Mouse (Mus musculus): ENCODE measurements around the gene Taf6.
"Not testable (repeated sequence)": the region's sequence is repeated elsewhere in the genome, so short reads cannot be mapped to it uniquely, and the experiment has no call there.

The Taf6 gene

GRCm38 (mm10) chr5:138186950-138187638 lies at the start of gene Taf6, which contains the start of gene Cnpy4:
TSS of gene Taf6 (minus strand) at chr5:138187451.
TSS of gene Cnpy4 (plus strand) at chr5:138187485.
- peak; percentile 97 for DNase-seq (ENCODE audit: low read depth)

DNA sequence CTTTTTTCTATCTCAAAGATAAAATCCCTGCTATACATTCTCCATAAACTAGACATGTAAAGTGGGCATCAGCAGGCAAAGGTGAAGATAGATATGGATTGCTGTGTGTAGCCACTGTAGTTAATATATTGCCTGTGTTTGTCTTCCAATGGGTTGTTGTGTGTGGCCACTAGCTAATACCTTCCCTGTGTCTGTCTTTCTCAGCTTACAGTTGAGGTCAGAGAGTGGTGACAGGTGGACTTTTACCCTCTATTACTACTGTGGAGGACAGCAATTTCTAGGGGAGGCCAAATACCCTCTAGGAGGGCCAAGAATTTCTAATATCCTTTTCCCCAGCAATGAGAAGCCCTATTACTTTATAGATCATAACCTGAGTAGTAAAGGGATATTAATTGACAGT lies 47.0 kb upstream of the Taf6 start:
- DNase-seq (ENCODE audit: low read depth) = no peak

DNA sequence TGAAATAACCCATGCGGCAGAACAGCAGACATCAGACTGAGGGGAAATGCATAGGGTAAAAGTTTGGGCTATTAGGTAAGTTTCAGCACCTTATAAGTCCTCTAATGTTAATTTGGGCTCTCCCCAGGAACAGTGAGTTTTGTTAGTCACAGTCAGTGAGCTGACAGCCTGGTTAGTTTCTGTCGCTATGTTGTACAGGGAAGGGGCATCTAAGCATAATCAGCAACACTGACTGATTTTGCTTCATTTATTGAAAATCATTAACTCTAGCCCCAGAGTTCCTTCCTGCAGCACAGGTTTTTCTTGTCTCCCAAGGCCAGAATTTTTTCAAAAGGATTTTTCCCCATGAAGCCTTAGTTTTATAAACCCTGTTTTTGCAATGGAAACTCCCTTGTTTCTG lies 46.5 kb upstream of the Taf6 start:
- no peak for DNase-seq (ENCODE audit: low read depth)

DNA sequence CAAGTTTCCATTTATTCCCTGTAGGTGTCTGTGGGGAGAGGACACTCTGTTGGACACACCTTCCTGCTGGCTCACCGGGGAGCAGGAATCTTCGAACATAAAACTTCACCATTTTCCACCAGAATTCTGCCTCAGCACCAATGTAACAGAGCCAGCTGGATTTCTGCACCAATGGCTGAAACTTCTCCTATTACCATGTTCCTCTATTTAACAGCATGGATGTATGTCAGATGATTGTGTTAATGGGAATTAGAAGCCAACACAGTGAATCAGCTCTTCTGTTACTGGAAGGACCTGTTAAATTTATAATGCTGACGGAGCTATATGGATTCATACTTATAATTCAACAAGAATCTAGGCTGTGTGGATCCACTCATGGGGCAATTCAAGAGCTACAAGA lies 42.3 kb upstream of the Taf6 start:
- DNase-seq (ENCODE audit: low read depth) = no peak

DNA sequence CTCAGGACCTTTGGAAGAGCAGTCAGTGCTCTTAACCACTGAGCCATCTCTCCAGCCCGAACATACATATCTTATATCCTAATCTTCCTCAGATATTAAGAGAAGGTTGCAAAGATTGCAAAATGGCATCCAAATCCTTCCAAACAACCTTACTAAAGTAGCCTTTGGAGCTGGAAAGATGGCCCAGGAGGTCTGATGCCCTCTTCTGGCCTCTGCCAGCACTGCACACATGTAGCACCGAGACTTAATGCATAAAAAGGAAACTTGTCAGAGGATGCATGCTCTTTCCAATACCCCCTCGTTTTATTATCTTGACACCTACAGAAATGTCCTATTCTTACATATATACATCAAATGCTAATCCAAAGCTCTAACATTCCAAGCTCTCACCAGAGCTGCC lies 40.8 kb upstream of the Taf6 start:
- DNase-seq (ENCODE audit: low read depth) = peak; percentile 52

DNA sequence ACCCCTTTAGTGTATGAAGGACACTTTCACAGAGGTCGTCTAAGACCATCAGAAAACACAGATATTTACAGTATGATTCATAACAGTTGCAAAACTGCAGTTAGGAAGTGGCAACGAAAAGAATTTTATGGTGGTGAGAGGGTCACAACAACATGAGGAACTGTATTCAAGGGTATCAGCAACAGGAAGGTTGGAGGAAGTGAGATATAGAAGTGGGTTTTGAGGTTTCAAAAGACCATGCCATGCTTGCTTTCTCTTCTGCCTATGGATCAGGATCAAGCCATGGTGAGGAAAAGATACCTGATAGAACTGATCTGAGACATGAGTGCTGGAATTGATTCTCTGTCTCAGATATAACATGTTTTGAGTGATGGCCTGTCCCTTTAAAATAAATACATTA lies 40.1 kb upstream of the Taf6 start:
- DNase-seq (ENCODE audit: low read depth) = no peak

DNA sequence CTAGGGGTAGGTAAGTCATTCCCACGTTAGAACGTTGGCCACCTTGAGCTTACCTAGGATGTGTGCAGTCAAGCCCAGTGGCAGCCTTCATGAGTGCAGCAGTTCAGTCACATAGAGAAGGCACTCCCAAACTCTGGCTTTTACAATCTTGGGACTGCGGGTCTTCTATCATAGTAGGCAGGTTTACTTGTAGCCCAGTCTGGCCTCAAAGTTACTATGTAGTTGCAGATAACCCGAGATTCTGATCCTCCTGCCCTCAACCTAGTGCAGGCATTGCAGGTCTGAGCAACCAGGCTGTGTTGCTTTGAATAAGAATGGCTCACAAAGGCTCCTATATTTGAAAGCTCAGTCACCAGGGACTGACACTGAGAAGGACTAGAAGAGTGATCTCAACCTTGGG lies 39.2 kb upstream of the Taf6 start:
- DNase-seq (ENCODE audit: low read depth) = no peak

- DNase-seq (ENCODE audit: low read depth) = no peak
Measured at GRCm38 (mm10) chr5:138225700-138226099, 38.4 kb upstream of the Taf6 start, which contains the start of gene Nxpe5. TSS of gene Nxpe5 (plus strand) at chr5:138225898.

DNA sequence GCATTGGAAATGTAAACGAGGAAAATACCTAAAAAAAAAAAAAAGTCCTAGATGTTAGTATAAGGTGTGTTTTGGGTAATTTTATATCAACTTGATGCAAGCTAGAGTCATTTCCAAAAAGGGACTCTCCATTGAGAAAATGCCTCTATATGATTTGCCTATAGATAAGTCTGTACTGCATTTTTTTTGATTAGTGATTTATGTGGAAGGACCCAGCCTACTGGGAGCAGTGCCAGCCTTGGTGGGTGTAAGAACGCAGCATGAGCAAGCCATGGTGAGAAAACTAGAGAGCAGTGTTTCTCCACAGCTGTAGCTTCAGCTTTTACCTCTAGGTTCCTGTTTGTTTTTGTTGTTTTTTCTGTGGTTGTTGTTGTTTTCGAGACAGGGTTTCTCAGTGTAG lies 36.0 kb upstream of the Taf6 start:
- no peak for DNase-seq (ENCODE audit: low read depth)

DNA sequence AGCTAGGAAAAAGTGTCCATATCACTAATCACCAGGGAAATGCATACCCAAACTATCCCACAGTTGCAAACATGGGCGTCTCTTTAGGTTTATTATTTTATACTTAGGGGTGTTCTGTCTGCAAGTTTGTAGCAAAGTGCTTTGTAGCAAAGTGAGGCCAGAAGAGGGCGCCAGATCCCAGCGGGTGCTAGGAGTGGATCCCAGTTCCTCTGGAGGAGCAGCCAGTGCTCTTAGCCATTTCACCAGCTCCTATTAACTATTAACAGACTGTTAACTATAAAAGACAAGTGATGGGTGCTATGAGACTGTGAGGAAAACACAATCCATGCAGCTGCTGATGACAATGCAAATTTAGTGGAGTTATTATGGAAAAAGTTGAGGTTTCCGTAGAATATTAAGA lies 34.9 kb upstream of the Taf6 start:
- peak; percentile 78 for DNase-seq (ENCODE audit: low read depth)

- no peak for DNase-seq (ENCODE audit: low read depth)
Measured at GRCm38 (mm10) chr5:138219864-138220263, 32.6 kb upstream of the Taf6 start.

GRCm38 (mm10) chr5:138216632-138217031 lies 29.4 kb upstream of the Taf6 start:
- DNase-seq (ENCODE audit: low read depth) = not testable (repeated sequence)

DNA sequence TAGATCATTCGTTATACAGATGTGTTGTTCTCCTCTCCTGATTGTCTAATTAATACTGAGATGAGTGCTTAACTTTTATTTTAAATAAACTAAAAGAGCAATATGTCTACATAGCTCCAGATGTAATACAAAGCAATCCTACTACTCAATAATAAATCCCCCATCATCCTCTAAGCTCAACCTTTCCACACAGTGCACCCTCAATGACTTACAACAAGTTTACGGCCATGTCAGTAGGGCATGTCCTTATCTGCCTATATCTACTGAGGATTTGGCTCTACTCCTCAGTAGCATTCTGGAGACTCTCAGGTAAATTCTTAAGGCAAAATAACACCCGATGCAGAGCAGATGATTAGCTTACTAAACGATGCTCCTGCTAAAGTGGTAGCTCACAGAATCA lies 20.6 kb upstream of the Taf6 start:
- DNase-seq (ENCODE audit: low read depth) = no peak

DNA sequence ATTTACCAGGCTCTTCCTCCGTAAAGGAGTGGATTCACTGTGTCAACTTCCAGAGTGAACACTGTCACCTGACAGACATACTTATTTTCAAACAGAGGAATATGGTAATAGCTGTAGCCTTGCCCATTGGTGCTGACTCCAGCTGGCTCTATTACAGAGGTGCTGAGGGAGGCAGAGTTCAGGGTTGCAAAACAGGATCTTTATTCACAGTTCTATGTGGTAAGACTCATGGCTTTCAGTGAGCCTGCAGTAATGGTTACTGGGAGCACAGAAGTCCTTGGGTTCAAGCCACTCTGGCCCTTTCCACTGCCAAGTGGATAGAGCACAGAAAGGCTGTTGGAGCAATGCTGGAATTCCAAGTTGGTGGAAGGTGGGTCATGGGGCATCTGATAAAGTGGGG lies 20.0 kb upstream of the Taf6 start:
- no peak for DNase-seq (ENCODE audit: low read depth)

DNA sequence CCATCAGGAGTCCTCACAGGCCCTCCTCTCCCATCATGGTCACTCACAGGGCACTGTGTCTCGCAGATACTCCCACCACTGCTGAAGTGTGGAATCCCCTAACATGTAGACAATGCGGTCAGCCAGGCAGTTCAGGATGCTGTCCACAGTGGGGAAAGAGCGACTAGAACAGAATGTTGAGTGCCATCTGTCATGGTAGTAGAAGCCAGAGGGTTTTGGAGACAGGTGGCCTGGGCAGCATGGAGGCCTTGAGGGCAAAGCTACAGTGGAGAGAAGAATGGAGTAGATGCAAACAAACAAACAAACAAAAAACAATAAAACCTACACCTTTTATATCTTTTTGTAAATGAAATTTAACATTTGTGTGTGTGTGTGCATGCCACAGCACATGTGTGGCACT lies 14.8 kb upstream of the Taf6 start:
- no peak for DNase-seq (ENCODE audit: low read depth)

GRCm38 (mm10) chr5:138199576-138199975 lies 12.3 kb upstream of the Taf6 start:
- DNase-seq (ENCODE audit: low read depth) = peak; percentile 21

DNA sequence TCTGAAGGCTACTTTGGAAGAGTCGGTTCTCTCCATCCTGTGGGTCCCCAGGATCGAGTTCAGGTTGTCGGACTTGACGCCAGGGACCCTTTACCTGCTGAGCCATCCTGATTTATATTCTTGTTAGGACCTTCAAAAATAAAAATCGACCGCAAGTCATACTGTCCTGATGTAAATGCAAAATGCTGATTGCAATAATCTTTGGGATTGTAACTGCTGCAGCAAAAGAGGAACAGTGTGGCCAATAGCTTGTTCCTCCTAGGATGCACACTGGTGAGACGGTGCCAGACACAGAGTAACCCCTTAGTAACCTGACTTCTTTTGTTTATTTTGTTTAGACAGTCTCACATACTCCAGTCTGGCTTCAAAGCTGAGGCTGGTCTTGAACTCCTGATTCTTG lies 8.2 kb upstream of the Taf6 start:
- no peak for DNase-seq (ENCODE audit: low read depth)

GRCm38 (mm10) chr5:138194755-138195345 lies 7.6 kb upstream of the Taf6 start:
- DNase-seq (ENCODE audit: low read depth) = peak; percentile 26

DNA sequence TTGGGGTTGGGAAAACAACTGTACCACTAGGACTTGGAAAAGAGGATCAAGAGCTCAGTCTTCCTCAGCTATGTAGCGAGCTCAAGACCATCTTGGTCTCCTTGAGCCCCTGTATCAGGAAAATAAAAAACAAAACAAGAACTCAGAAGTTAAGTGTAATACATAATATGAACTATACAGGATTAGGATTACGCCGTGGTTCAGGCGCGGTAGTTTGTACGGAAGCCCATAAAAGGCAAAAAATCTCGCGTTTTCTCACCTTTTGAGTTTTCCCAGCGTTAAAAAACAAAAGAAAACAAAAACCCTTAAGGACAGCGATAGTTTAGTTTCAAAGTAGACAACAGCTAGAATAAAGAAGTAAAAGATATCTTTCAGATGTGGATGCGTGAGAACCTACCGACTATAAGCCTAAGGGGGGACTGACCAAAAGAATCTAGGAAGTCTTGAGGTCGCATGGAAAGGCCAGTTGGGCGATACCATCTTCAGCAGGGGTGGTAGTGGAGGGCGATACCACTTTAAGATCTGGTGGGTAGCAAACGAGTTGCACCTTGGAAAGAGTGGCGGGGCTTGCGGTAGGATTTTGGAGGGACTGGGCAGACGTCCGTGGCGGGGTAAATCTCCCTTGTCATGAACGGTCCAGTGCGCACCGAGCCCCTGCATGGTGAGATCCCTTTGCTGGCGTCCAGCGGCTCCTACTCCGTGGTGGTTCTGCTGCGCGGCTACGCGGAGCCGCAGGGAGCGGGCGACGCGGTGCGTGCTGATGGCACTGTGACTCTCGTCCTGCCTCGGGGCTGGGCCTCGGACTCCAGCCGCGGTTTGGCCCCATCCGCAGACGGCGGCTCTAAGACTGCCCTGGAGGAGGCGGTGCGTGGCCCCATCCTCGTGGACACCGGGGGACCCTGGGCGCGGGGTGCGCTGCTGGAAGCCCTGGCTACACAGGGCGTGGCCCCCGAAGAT lies 6.8 kb upstream of the Taf6 start, which contains the start of gene Mblac1:
Gene Mblac1, plus strand, starts transcription at position 544 of the 957 bp plus-strand sequence.
- DNase-seq (ENCODE audit: low read depth) = peak; percentile 88

- peak; percentile 90 for DNase-seq (ENCODE audit: low read depth)
Measured at GRCm38 (mm10) chr5:138187661-138188306, 533 bp upstream of the Taf6 start.

DNA sequence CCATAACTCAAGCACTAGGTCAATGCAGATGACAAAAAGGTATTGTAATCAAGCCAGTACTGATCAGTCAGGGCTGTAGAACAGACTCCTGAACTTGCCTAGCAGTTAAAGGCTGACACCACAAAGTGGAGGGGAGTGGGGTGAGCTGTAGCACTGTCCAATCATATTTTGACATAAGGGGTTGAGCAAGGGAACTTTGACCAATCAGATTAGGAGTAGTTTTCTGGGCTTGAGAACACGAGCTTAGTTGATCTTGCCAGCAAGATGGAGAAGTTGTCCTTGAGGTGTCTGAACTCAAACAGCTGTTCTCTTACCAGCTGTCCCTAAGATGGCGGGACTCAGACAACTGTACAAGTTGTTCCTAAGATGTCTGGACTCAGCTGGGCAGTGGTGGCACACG lies 14.0 kb downstream of the Taf6 start:
- DNase-seq (ENCODE audit: low read depth) = no peak
